Mouse (Mus musculus): ENCODE data around the gene Ttc19.
"Not testable (repeated sequence)": the region's sequence is repeated elsewhere in the genome, so short reads cannot be mapped to it uniquely, and the experiment has no call there.

The Ttc19 gene

DNA sequence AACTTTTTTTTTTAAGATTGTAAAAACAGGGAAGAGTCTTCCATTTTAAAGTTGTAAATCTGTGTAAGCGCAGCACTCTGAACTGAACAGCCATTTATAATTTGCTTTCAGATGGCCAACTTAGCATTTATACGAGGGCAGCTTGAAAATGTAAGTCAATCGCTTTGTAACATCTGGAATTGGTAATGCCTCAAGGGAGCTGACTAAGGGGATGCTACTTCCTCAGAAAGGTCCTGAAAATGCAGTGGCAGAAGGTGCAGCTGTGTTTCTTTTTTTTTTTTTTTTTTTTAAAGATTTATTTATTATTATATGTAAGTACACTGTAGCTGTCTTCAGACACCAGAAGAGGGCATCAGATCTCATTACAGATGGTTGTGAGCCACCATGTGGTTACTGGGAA, 2.7 kb downstream of the Ttc19 start:
- not testable (repeated sequence) for DNase-seq (ENCODE audit: low read depth, low spot score)

DNA sequence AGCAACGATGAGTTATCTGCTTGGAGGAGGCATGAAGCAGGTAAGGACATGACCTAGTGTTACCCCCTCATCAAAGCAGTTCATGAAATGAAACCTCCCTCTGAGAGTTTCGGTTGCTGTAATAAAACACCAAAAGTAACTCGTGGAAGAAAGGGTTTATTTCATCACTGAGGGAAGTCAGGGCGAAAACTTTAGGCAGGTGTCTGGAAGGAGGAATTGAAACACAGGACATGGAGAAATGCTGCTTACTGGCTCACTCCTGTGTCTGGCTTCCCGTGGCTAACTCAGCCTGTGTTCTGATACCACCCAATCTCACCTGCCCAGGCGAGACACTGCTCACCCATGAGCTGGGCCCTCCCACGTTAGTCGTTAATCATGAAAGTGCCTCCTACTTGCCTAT, 3.7 kb downstream of the Ttc19 start:
- no peak for DNase-seq (ENCODE audit: low read depth, low spot score)

DNA sequence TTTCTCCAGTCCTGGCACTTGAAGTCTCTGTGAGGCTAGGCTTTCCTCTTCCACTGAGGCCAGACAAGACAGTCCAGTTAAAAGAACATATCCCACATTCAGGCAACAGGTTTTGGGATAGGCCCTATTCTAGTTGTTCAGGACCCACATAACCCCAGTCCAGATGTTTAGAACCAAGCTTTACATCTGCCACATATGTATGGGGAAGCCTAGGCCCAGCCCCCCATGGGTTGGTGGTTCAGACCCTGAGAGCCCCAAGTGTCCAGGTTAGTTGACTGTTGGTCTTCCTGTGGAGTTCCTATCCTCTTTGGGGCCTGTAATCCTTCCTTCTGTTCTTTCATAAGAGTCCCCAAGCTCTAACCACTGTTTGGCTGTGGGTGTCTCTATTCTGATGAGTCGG, 6.4 kb downstream of the Ttc19 start:
- DNase-seq (ENCODE audit: low read depth, low spot score), result no peak

DNA sequence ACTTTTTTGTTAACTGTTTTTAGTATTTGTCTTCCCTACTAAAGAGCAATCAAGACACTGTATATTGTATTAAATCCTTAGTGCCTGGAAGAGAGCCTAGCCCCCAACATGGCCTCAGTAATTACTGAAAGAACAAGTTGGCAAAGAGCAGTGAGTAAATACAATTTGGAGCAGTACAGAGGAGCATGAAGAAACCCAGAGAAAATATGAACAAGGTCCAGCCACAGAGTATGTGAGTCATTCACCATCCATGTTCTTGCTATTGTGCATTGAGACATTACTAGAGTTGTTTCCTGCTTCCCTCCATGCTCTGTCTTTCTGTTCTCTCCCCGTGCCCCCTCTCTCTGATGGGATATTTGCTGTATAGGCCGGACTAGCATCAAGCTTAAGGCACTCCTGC, 12.8 kb downstream of the Ttc19 start:
- no peak for DNase-seq (ENCODE audit: low read depth, low spot score)

DNA sequence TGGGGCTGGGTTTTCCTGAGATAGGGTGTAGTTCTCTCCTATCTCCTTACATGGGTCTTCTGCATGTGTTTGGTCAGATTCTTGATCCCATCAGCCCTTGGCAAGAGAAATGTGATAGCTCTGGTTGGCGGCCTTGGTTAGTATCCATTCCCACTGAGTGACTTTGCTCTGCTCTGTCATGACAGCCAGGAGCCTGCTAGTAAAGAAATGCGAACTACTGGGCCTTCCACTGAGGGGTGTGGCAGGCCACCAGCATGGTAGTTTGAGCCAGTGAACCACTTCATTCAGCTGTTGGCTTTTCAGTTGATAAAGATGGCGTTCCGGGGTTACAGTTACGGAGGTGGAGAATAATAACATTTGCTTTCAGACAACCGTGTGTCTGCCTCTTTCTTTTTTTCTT, 17.6 kb downstream of the Ttc19 start:
- DNase-seq (ENCODE audit: low read depth, low spot score), result peak; percentile 25

DNA sequence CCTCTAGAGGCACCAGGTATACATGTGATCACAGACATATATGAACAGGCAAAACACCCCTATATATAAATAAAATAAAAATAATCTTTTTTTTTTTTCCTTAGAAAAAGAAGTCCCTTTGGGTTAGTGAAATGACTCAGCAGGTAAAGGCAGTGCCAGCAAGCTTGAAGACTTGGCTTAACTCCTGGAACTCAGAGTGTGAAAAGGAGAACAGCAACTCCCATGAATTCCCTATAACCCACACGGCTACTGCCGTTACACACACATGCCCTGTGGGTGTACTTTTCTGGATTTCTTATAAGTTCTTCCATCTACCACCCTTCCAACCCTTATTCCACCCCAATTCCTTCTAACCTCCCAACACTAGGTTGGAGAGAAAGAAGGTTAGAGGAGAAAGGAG, 24.6 kb downstream of the Ttc19 start:
- DNase-seq (ENCODE audit: low read depth, low spot score), result peak; percentile 42

DNA sequence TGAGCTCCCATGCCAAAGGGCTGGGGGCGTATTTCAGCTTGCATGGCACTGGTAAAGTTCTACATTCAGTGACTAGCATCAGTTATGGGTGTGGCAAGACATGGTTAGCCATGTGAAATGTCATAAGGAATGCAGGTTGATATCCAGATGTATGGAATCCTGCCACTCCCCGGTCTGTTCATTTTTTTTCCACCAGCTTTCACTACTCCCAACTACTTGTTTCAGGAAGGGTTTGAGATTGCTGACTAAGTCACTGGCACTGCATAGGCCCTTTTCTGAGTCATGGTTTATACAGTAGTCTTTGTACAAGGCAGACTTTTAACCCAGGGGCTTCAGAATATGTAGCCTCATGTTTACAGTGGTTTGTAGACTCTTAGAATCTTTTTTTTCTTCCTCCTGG, 28.0 kb downstream of the Ttc19 start:
- DNase-seq (ENCODE audit: low read depth, low spot score), result no peak

DNA sequence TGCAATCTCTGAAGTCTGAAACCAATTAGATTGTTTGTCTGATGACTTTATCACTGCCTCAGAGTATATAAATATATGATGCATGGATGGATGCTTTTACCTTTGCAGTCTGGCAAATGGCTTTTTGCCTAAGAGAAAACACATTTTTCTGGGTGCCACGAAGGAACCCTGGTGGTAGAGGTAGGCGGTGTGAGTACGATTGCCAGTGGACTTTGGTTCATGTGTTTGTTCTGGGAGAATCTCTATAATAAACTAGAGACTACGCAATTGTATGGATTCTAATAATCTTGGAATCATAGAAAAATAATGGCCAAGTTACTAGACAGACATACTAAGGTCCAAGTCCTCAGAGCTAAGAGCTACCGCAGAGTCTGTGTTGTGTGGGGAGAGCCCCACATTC, 33.7 kb downstream of the Ttc19 start:
- no peak for DNase-seq (ENCODE audit: low read depth, low spot score)

DNA sequence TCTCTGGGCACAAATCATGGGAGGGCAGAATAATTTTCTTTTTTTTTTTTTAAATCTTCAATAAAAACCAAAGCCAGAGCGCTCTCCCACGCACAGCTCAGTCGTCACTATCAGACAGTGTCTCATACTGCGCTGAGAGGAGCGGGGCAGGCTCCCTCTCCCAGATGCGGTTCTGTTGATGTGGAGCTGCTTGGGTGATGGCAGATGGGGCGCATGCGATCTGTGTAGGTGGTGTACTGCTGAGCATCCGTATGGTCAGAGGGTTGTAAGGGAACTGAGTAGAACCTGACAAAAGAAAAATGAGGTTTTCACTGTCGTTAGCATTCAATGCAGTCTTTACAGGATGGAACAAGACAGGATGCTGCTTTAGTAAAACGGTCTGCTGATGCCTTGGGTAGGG, 36.5 kb downstream of the Ttc19 start:
- DNase-seq (ENCODE audit: low read depth, low spot score), result no peak

DNA sequence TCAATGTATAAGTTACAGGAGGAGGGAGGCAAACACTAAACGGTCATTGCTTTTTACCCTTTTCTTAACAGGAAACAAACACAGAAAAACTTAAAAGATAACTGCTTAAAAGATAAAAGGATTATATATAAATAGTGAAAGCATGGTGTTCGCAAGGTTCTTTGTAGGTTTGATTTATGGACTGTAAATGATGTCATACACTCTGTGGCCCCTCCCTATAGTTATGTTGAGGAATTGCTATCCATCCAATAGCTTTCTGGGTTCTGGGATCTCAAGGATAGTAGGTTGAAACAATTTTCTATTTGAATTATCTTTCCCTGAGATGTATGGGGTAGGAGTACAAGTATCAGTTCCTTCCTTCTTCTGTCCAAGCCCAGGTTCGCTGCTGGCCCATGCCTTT, 38.8 kb downstream of the Ttc19 start:
- no peak for DNase-seq (ENCODE audit: low read depth, low spot score)

DNA sequence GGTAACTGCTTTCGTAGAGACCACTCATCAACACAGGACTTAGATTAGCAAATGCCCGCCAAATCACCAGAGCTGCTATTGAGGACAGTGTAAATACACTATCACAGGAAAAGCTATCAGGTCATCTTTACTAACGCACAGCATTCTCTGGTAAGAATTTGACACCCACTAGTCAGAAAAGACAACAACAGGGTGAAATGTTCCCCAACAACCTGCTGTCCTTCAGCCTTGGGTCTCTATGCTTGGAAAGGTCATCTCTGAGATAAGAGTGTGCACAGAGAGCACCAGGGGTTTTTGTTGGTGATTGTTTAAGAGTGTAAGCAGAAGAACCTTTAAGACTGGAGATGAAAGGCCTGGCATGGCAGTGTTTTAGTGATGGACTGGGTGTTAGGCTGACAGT, 42.4 kb downstream of the Ttc19 start:
- no peak for DNase-seq (ENCODE audit: low read depth, low spot score)

DNA sequence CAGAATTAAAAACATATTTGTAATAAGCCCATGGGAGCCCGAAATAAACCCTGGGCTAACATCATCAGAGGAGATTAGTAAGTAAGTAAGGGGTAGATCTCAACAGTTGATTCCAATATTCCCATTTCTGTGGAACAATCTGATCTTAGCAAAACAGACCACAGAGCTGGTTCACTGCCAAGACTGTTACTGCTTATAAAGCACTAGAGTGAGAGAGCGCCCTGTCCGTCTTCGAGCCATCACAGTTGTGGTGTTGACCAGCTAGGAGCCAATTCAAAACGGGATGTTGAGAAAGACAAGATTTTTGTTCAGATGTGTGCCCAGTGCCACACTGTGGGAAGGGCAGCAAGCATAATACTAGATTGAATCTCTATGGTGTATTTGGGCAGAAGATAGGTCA, 49.9 kb downstream of the Ttc19 start:
- peak; percentile 53 for DNase-seq (ENCODE audit: low read depth, low spot score)

DNA sequence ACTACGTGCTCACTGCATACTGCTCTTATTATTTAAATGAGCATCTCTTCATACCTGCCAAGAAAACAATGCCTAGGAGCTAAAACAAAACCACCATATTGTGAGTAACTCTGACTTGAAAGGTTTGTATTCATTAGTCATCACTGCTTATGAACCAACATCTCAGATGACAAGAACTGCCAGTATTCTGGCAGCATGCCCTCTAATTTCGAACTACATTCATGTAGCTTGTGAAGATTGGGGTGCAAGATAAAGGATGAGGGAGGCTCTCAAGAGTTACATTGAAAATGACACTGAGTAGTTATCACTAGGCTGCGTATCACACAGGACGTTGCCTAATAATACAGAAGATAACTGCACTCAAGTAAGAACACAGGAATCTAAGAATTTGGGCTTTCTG, 51.0 kb downstream of the Ttc19 start:
- no peak for DNase-seq (ENCODE audit: low read depth, low spot score)

DNA sequence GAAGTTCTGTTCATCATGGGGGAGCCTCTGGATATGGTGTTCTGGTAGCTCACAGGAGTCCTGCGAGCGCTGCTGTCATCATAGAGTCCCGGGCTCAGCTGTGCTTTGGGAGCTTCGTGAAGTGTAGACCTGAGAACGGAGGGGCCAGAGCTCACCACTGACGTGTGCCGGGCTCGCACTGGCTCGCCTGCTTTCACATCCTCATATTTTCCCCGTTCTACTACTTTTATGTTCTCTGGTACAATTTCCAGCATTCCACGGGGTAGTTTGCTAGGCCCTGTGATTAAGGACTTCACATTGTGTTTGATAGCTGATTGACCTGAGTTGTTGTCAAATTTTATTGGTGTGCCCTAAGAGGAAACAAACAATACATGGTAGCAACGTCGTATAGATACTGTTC, 61.7 kb downstream of the Ttc19 start:
- no peak for DNase-seq (ENCODE audit: low read depth, low spot score)

DNA sequence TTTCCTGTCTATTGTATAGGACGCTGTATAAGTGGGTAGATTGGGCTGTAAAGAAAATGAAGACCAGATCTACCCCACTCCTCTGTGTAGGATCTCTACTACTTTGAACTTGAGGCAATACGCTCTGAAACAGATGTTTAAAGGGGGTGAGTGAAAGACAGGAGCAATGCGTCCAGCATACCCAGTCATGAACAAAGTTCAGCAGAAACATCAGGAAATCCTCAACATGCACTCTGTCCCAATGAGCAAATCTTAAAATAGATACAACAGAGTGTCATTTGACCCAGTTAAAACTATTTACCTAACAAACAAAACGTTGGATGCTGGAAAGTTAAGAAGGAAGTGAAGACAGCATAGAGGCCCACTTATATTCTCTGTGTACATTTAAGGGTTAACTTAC, 70.7 kb downstream of the Ttc19 start:
- DNase-seq (ENCODE audit: low read depth, low spot score), result no peak

DNA sequence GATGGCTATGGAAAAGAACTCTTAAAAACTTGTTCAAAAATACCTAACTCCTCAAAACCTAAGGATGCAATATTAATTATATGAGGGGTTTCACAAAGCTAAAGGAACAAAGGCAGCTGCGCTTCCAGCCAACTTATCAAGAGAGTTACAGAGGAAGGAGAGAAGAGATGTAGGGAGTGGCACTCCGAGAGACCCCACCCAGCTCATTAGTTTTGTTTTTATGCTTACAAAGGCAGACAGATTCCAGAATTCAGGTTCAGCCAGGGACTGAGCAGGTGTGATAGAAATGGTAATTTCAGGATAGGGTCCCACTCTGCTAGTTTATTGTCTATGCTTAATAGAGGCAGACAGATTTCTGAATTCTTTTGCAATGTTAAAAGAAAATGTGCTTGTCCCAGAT, 73.9 kb downstream of the Ttc19 start:
- DNase-seq (ENCODE audit: low read depth, low spot score), result no peak

DNA sequence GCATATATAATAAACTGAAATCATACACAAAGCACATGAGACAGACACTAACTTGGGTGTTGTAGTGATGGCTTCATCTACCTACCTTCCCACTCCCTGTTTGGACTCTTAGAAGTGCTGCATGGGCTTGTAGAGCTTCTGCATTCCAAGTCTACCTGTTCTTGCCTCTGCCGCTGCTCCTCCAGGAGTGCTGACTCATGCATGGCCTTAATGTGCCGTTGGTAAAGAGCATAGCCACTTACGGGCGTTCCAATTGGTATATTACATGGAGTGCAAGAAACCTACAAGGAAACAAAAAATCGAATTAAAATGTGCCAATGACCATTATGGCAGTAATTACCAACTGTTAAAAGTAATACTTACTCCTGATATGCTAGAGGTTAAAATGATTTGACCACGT, 85.6 kb downstream of the Ttc19 start:
- no peak for DNase-seq (ENCODE audit: low read depth, low spot score)

DNA sequence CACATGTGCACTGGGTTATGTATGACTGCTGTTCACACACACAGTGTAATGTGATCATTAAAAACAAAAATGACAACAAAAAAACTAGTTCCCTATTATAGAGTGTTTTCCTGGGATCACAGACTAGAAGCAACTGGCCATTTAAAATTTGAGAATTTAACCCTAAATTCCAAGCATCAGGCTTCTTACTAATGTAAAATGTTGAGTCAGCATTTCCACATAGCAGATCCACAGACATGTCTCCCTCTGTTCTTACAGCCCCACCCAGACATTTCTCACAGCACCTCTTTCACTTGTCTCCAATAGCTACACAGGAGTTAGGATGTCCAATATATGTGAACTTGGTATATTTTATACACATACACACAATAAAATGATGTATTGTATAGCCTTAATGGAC, 88.7 kb downstream of the Ttc19 start:
- no peak for DNase-seq (ENCODE audit: low read depth, low spot score)

DNA sequence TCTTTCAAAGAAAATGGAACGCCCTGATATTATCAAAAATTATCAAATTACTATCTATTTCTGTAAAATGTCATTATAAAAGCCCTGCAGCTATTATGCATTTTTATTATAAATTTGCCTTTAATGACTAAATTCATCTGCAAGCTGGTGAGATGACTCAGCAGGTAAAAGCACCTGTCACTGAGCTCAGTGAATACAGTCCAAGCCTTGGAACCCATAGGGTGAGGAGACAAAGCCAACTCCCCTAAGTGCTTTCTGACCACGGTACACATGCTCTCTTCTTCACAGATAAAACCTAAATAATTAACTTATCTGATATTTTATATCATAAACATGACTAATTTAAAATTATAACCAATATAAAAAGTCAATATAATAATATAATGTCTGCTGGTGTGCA, 90.5 kb downstream of the Ttc19 start:
- no peak for DNase-seq (ENCODE audit: low read depth, low spot score)

DNA sequence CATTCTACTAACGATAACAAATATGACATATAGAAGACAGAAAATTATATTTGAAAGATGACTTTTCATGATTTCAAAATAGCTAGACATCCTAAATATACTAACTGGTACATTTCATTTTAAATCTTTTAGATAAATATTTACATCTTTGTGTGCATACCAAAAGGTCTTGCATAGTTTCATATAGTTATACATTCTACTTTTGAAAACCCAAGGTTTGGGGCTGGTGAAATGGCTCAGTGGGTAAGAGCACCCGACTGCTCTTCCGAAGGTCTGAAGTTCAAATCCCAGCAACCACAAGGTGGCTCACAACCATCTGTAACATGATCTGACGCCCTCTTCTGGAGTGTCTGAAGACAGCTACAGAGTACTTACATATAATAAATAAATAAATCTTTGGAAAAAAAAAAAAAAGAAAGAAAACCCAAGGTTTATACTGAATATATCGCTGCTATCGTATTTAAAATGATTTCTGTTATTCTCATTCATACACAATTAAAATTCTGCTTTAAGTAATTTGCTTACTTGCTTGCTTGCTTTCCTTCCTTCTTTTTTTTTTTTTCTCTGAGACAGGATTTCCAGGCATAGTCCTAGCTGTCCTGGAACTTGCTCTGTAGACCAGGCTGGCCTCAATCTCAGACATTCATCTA, 96.1 kb downstream of the Ttc19 start:
- DNase-seq (ENCODE audit: low read depth, low spot score), result not testable (repeated sequence)

All from skeletal muscle tissue, adult 2 months (tissue).